Mouse (Mus musculus) thymus, postnatal 25 days (tissue): Measurements from ENCODE around the gene Camta2.
A peak's percentile ranks its signal among the peaks of the same experiment; 100 is the strongest.

Experiments used
- DNase-seq: peaks from one replicate; pipeline ENCODE4 v3.0.0; 2022

The Camta2 gene

GRCm38 (mm10) chr11:70660571-70660970 lies 27.3 kb downstream of the Camta2 start:
- no peak for DNase-seq

GRCm38 (mm10) chr11:70658942-70659341 lies 29.0 kb downstream of the Camta2 start:
- DNase-seq: no peak

DNA sequence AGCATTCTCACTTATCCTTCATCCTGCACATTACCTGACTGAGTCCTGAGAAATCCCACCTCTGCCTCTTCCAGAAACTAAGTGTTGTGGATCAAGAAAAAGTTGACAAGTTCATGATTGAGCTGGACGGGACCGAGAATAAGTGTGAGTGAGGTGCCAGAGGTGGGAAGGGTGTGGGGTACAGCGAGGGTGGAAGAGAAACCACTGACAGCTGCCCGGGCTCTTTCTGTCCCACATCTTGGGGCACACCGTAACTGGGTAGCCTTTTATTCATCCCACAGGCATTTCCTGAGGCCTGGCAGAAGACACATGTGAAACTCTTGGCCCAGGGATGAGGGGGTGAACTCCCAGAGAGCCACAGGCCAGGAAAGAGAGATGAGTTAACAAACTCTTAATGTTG lies 29.4 kb downstream of the Camta2 start:
- no peak for DNase-seq

- no peak for DNase-seq
Observed at GRCm38 (mm10) chr11:70657991-70658390, 29.9 kb downstream of the Camta2 start.

DNA sequence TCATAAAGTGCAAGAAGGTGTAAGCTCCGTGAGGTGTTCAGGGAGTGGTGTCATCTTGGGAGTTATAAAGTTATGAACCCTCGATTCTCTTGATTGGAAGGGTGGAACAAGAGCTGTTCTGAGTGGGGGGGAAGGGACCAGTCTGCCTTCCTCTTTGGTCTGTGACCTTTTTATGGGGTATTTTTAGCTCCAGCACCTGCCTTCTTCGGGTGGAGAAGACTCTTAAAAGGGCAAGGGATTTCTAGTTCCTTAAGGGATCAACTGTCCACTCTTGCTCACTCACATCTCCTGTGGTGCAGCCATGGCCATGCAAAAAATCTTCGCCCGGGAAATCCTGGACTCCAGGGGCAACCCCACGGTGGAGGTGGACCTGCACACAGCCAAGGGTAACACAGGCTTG lies 30.3 kb downstream of the Camta2 start:
- DNase-seq: peak; percentile 47

DNA sequence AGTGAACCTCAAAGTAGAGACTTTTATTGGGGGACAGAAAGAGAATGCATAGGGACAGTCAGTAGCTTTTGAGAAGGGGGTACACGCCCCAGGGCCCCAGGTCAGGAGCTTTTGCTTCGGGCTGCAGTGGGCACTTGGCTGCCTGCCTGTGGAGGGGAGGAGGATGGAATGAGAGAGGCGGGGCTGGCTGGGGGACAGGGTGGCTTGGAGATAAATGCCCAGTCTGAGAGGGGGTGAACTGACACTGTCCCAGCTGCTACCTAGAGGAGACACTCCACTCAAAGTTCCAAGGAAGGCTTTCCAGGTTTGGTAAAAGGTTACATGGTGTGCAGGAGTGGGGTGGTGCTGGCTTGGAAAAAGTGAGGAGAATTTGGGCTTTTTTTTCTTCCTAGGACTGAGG lies 30.9 kb downstream of the Camta2 start, which contains the start of gene Eno3:
Gene Eno3 (plus strand): TSS at position 239 of the 400 bp plus-strand sequence.
- DNase-seq: no peak

GRCm38 (mm10) chr11:70656456-70656927 lies 31.4 kb downstream of the Camta2 start:
- DNase-seq: peak; percentile 22

DNA sequence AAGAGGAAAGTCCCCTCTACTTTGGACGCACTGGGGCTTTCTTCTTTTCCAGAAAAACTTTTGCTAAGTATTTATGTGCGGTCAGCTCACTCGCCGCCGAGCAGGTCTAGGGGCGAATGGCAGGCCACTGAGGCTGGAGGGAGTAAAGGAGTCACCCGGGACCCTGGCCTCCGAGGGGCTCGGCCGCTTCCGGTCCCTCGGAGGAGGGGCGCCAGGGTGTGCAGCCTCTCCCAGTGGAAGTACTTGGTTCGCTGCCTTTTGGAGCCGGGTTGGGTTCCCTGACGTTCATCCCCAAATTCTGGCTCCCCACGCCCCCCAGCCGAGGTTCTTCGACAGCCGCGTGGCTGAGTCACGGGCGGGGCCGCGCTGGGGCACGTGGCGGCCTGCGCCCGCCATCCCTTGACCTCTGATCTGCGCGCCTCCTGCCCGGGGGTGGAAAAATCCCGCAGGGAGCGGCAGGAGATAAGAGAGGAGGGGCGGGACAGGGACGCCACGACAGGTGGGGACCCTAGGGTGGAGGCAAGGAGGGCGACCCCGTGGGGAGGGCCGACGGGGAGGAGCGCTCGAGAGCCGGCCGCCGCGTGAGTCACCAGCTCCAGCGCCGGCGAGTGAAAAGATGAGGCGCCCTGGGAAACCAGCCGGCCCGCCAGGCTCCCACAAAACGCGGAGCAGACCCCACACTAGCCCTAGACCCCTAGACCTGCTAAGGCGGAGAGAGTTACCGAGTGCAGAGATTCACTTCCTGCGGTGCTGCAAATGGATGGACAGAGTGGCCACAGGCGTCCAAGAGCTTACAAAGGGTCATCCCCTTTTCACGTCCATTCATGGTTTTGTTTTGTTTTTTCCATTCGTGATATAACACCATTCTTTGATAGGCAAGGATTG lies 32.1 kb downstream of the Camta2 start:
- peak; percentile 79 for DNase-seq

GRCm38 (mm10) chr11:70654923-70655570 lies 32.9 kb downstream of the Camta2 start:
- peak; percentile 84 for DNase-seq

DNA sequence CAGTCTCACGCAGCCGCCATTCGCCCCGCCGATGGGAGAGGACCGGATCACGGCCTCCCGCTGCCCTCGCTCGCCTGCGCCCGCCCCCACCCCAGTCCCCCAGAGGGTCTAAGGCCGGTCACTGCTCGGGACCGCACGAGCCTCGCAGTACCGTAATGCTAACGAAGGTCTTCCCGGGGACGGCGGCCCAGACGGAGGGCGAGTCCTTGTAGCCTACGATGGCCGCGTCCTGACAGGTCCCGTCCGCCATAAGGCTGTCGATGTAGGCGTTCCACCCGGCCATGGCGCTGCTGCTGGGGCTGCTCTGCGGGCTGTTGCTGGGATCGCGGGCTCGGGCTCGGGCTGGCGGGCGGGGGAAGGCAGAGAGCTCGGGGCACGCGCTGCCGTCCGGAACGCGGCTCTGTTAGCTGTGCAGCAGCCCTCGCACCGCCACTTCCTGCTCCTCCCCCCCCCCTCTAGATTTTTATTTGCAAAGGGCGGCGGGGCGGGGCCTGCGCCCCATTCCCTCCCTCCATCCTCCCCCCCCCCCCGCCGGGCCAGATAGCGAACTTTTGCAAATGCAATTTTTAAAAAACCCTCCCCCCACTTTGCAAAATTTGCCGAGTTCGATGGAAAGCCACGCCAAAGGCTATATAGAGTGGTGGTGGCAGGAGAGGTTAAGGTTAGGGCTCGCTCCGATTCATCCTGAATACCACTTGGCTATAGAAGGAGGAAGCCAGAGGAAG lies 33.5 kb downstream of the Camta2 start, which contains the start of gene Pfn1:
Gene Pfn1 (minus strand): TSS at position 447 of the 725 bp plus-strand sequence.
- peak; percentile 83 for DNase-seq

- DNase-seq: peak; percentile 86
Observed at GRCm38 (mm10) chr11:70653345-70654197, 34.3 kb downstream of the Camta2 start.

- DNase-seq: no peak
Observed at GRCm38 (mm10) chr11:70652884-70653344, 35.0 kb downstream of the Camta2 start.

- peak; percentile 65 for DNase-seq
Observed at GRCm38 (mm10) chr11:70652029-70652883, 35.6 kb downstream of the Camta2 start.

- no peak for DNase-seq
Observed at GRCm38 (mm10) chr11:70651391-70651790, 36.5 kb downstream of the Camta2 start.

GRCm38 (mm10) chr11:70650322-70651175 lies 37.4 kb downstream of the Camta2 start:
- peak; percentile 61 for DNase-seq

DNA sequence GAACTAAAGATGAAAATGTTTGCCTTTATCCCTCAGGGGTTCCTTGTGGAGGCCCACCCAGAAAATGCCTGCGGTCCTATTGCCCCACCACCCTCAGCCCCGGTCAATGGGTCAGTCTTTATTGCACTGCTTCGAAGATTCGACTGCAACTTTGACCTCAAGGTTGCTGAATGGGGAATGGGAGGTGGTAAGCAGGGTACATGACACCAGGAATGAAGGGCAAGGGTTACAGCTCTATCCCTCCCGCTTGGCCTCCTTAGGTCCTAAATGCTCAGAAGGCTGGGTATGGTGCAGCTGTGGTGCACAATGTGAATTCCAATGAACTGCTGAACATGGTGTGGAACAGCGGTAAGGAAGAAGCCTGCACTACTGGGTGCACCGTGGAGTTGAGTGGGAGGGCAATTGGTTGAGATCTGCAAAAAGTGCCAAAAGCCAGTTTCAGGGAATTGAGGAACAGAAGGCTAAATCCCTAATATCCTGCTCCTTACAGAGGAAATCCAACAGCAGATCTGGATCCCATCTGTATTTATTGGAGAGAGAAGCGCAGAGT lies 38.6 kb downstream of the Camta2 start:
- DNase-seq: no peak

DNA sequence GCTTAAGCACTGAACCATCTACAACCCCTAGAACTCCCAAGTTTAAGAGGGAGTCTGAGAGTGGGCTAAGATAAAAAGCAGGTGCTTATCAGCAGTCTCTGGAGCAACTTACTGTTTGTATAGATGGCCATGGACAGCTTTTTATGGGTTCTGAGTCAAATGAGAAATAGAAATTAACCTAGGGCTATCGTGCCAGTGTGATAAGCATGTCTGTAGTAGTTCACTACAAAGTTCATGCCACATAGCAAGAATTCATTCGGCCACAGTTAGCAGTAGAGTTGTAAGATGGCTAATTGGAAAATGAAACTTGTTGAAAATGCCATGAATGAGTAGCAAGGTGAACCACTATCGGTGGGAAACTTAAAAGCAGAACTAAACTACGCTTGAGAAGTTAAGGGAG lies 39.4 kb downstream of the Camta2 start:
- no peak for DNase-seq

- peak; percentile 66 for DNase-seq
Observed at GRCm38 (mm10) chr11:70647716-70648420, 40.0 kb downstream of the Camta2 start.
